Mouse (Mus musculus) forebrain, embryonic 11.5 days (tissue): ENCODE measurements at regions not wholly inside any gene's neighbourhood (a gene's known extent, or its start where the extent isn't known, plus 50 kb on each side); places are given as distances from the start of the nearest gene placed in this dataset.
A peak's percentile ranks its signal among the peaks of the same experiment; 100 is the strongest.
"Not testable (repeated sequence)": the region's sequence is repeated elsewhere in the genome, so short reads cannot be mapped to it uniquely, and the experiment has no call there.

Experiments
- ATAC-seq: fragments of 200-750 bp; cut with Nextera tagmentation; replicated peaks from 2 replicates; pipeline ENCODE4 v1.8.0; 2017; ENCODE audit warnings: moderate TSS enrichment; ENCODE audit not compliant: low FRiP score
- DNase-seq: peaks from one replicate; pipeline ENCODE4 v3.0.0-alpha.2; 2017; ENCODE audit warnings: low spot score
- H3K27ac ChIP-seq: fragments of 300-500 bp; sonication (generic); 2 replicates; pipeline ENCODE4 v1.5.1; 2014; ENCODE audit warnings: low read depth, low read length
- H3K27me3 ChIP-seq: fragments of 300-500 bp; sonication (generic); 2 replicates; pipeline ENCODE4 v1.6.1; 2014; ENCODE audit warnings: mild to moderate bottlenecking, low read length, mixed read lengths; ENCODE audit not compliant: control insufficient read depth, insufficient read depth
- H3K36me3 ChIP-seq: fragments of 300-500 bp; sonication (generic); 2 replicates; pipeline ENCODE4 v1.6.1; 2014; ENCODE audit warnings: mild to moderate bottlenecking, low read length, moderate library complexity, mixed read lengths; ENCODE audit not compliant: control insufficient read depth, insufficient read depth
- H3K4me1 ChIP-seq: fragments of 300-500 bp; sonication (generic); replicated peaks from 2 replicates; pipeline ENCODE4 v1.6.1; 2014; ENCODE audit warnings: low read length, mixed read lengths; ENCODE audit not compliant: control insufficient read depth, insufficient read depth
- H3K4me2 ChIP-seq: fragments of 300-500 bp; sonication (generic); 2 replicates; pipeline ENCODE4 v1.6.1; 2014; ENCODE audit warnings: low read depth, mild to moderate bottlenecking, low read length, moderate library complexity, mixed read lengths; ENCODE audit not compliant: severe bottlenecking
- H3K4me3 ChIP-seq: fragments of 300-500 bp; sonication (generic); 2 replicates; pipeline ENCODE4 v1.5.1; 2014; ENCODE audit warnings: low read depth, low read length
- H3K9ac ChIP-seq: fragments of 300-500 bp; sonication (generic); 2 replicates; pipeline ENCODE4 v1.6.1; 2014; ENCODE audit warnings: low read length
- H3K9me3 ChIP-seq: fragments of 300-500 bp; sonication (generic); 2 replicates; pipeline ENCODE4 v1.6.1; 2016; ENCODE audit warnings: low read length, mixed read lengths; ENCODE audit not compliant: control insufficient read depth
- WGBS: fragments of 180-500 bp; shearing (Covaris S2); extraction: QIAGEN DNeasy Blood & Tissue Kit; methylation state at CpG from one replicate; pipeline ENCODE4 v1.1.7; 2014; 5-methylcytosine and 5-hydroxymethylcytosine counted together

DNA sequence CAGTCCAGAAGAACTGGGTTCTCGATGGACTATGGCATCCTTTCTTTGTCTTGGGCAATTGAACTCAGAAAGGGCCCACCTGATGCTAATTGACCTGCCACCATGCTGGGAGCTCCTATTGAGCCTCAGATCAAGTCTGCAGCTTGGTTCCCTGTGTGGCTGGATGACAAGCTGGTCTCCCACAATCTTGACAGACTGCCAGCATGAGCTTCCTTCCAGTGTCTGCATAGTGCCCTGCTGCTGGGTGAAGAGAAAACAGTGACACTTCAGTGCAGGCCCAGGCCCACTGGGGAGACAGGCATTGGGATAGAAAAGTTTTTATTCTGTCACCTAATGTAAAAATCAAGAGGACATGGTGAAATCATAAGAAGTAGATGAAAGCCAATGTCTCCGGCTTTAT, 321.4 kb downstream of the Sec16b start:
- WGBS: 54% methylated on average over 2 of the region's 2 CpGs
- Histone ChIP-seq H3K4me1 (no peaks in the 10 kb centered on the region), H3K9me3 (no peaks in the 10 kb centered on the region), H3K4me2 (no peak overlapping the region), H3K27me3 (no peaks in the 10 kb centered on the region), H3K9ac (no peak overlapping the region), H3K27ac (no peak overlapping the region), H3K36me3 (no peaks in the 10 kb centered on the region), H3K4me3 (no peak overlapping the region)
- DNase-seq (no peak), ATAC-seq (no peak)

DNA sequence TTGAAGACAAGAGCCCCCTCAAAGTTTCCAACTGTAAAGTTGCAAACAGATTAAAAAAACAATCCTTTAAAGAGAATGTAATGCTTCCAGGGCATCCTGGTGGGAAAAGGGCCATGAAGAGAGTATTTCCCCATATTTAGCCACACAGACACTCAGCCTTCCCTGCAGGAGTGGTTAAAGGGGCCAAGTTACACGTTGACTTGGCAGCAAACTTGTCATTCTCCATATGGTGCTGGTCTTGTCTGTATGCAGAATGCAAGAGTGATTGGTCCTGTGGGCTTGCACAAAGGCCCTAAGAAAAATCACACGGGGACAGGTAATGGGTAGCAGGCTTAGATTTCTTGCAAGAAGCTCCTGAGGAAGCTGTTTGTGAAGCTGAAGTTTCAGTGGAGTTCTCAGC, 325.0 kb downstream of the Sec16b start:
- DNase-seq (no peak), ATAC-seq (no peak)
- H3K27ac ChIP-seq: no peak overlapping the region
- no peaks in the 10 kb centered on the region for H3K36me3 ChIP-seq
- WGBS: 47% methylated on average over 2 of the region's 2 CpGs
- no peak overlapping the region for H3K9ac ChIP-seq
- H3K4me3 ChIP-seq: no peak overlapping the region
- H3K9me3 ChIP-seq: no peaks in the 10 kb centered on the region
- H3K27me3 ChIP-seq: no peaks in the 10 kb centered on the region
- no peaks in the 10 kb centered on the region for H3K4me1 ChIP-seq
- no peak overlapping the region for H3K4me2 ChIP-seq

DNA sequence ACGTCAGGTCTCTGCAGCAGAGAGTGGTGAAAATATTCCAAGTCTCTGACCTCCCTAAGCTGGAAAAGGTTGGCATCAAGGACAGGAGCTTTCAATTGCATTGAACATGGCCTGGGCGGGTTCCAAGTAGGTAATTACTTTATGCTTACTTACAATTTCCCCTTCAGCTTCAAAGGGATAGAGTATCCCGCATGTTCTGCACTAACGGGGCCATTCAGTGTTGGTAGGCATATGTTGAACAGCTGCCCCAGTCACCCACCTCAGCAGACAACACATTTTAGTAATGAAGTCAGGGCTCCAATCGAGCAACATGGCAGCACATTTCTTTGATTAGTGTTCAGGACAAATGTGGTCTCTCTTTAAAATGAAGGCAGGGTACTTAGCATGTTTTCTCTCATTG, 366.2 kb downstream of the Sec16b start:
- Histone ChIP-seq H3K4me2 (no peak overlapping the region), H3K9me3 (no peaks in the 10 kb centered on the region), H3K4me3 (no peak overlapping the region), H3K36me3 (no peaks in the 10 kb centered on the region), H3K27ac (no peak overlapping the region), H3K9ac (no peak overlapping the region), H3K27me3 (no peaks in the 10 kb centered on the region), H3K4me1 (no peaks in the 10 kb centered on the region)
- ATAC-seq: no peak
- no peak for DNase-seq
- 67% methylated on average over 5 of the region's 5 CpGs for WGBS

DNA sequence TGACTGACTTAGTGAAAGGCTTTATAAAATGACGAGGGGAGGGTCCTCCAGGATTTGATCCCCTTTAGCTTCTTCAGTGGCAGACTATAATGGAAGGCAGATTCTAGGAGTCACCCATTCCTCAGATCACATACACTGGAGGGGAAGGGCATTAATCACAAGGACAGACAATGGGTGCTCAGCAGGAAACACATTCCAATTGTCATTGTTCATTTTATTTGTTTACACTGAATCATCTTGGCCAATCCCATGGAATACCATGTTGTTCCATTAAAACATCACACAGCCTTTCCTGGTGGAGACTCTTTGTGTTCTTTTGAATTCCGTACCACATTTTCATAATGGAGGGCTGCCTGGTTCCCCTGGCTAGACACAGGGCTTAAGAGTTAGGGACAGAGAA, 368.5 kb downstream of the Sec16b start:
- Histone ChIP-seq H3K36me3 (no peaks in the 10 kb centered on the region), H3K4me3 (no peak overlapping the region), H3K4me1 (no peaks in the 10 kb centered on the region), H3K9ac (no peak overlapping the region), H3K9me3 (no peaks in the 10 kb centered on the region), H3K4me2 (no peak overlapping the region), H3K27me3 (no peaks in the 10 kb centered on the region), H3K27ac (no peak overlapping the region)
- no peak for DNase-seq
- WGBS: 57% methylated on average over 2 of the region's 2 CpGs
- ATAC-seq: no peak

DNA sequence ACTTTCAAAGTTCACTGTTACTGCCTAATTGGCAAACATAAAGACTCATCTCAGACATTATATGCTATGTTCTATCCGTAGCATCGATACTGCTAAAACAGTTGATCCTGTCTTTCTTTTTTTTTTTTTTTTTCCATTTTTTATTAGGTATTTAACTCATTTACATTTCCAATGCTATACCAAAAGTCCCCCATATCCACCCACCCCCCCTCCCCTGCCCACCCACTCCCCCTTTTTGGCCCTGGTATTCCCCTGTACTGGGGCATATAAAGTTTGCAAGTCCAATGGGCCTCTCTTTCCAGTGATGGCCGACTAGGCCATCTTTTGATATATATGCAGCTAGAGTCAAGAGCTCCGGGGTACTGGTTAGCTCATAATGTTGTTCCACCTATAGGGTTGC, 370.6 kb downstream of the Sec16b start:
- peak; percentile 78 for ATAC-seq
- not testable (repeated sequence) for H3K9ac ChIP-seq, H3K4me1 ChIP-seq, DNase-seq, H3K4me3 ChIP-seq, H3K27me3 ChIP-seq, H3K9me3 ChIP-seq, H3K27ac ChIP-seq, H3K4me2 ChIP-seq, H3K36me3 ChIP-seq
- 96% methylated on average over 2 of the region's 4 CpGs for WGBS

DNA sequence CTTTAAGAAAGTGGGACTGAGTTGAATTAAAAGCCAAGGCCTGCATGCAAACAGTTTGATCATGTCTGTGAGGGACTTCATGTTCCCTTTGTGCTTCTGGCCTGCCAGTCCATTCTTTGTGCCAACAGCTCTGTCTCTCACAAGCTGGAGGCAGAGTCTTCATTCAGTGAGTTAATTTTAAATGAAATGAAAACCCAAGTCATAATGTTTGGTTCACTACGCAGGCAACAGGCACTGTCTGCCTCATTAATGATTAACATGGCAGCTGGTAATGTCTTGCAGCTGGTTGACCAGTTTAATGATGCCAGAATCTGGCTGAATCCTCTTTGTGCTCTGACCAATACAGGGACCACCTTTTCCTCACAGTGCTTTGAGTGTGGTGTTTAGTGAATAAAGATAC, 380.6 kb downstream of the Sec16b start:
- ATAC-seq (no peak), DNase-seq (no peak)
- WGBS: 62% methylated on average over 1 of the region's 1 CpGs
- Histone ChIP-seq H3K4me1 (no peaks in the 10 kb centered on the region; the same call in 1 of the 2 replicates), H3K27ac (no peak overlapping the region), H3K9ac (no peak overlapping the region), H3K9me3 (no peaks in the 10 kb centered on the region), H3K27me3 (no peaks in the 10 kb centered on the region), H3K4me2 (no peak overlapping the region), H3K4me3 (no peak overlapping the region), H3K36me3 (no peaks in the 10 kb centered on the region)

DNA sequence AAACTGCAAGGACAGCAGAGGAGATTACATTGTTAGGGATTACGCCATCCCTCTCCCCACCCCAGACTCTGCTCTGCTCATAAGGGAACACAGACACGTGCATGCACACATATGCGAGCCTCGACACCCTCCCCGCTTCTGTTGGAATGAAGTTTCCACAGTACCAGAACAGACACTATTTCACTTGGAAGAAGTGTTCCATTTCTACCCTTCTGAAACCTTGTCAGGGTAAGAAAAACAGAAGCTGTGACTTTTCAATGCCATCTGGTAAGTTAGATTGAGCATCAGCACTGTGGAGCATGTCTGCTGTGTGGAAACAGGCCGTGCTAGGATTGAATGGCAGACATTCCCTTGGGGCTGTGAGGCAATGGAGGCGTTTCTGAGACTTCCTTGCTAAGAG, 382.0 kb downstream of the Sec16b start:
- H3K9me3 ChIP-seq: no peaks in the 10 kb centered on the region
- ATAC-seq: no peak
- H3K4me3 ChIP-seq: no peak overlapping the region
- H3K27ac ChIP-seq: no peak overlapping the region
- no peaks in the 10 kb centered on the region for H3K27me3 ChIP-seq
- peaks cover 4% of the 10 kb centered on the region for H3K4me1 ChIP-seq
- no peak for DNase-seq
- no peaks in the 10 kb centered on the region for H3K36me3 ChIP-seq
- WGBS: 93% methylated on average over 7 of the region's 7 CpGs
- H3K4me2 ChIP-seq: no peak overlapping the region
- H3K9ac ChIP-seq: no peak overlapping the region

DNA sequence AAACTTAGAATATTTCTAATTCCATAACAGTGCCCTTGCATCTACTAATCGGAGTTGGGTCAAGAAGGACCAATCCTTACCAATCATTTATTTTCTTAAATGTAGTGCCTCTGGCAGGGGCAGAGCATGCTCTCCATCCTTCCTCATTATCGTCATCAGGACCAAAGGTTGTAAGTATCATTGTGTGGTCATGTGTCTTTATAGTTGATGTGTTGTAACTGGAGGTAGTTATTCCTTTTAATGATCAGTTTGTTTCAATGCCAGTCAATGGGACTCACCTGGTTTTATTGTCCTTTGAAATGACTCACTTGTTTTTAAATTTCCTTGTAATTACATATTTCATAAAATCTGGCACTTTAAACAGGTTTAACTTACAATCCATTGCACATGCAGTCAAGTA, 399.6 kb downstream of the Sec16b start:
- Histone ChIP-seq H3K4me1 (no peaks in the 10 kb centered on the region), H3K4me3 (no peak overlapping the region), H3K27me3 (no peaks in the 10 kb centered on the region), H3K27ac (no peak overlapping the region), H3K36me3 (no peaks in the 10 kb centered on the region), H3K9ac (no peak overlapping the region), H3K4me2 (no peak overlapping the region), H3K9me3 (no peaks in the 10 kb centered on the region)
- WGBS: 90% methylated on average over 2 of the region's 2 CpGs
- ATAC-seq: no peak
- no peak for DNase-seq

DNA sequence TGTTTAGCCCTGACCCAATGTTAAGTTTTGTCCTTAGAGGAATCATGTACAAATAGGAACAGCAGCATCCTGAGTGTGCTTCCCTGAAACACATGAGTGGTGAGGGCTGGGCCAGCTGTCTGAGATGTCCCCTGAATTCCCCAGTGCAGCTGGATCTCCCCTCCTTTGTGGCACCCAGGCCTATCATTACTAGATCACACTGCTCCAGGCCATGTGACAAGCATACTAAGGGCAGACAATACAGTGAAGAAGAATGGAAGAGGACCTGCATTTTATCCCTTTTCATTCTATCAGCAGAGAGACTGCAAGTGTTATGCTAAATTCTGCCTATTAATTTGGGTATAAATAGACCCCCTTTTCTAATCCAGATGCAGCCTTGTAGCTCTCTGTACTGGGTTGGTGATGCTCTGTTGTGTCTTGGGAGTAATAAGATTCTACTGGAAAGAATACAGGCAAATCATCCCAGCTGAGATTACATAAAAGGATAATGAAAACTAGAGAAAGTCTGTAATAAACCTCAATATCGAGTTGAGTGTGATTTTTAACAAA, 418.3 kb downstream of the Brinp2 start:
- DNase-seq (no peak), ATAC-seq (peak; percentile 84)
- Histone ChIP-seq H3K36me3 (no peaks in the 10 kb centered on the region), H3K9ac (no peak overlapping the region), H3K9me3 (no peaks in the 10 kb centered on the region), H3K4me2 (no peak overlapping the region), H3K27me3 (no peaks in the 10 kb centered on the region), H3K4me1 (no peaks in the 10 kb centered on the region; the same call in 1 of the 2 replicates), H3K4me3 (no peak overlapping the region), H3K27ac (no peak overlapping the region; the same call in 1 of the 2 replicates)
- WGBS: 43% methylated on average over 1 of the region's 1 CpGs
